Mouse (Mus musculus): ENCODE measurements around the gene Cep97. TPM values are rescaled to one million over a fixed set of nuclear protein-coding genes. Genes with fewer than 3 reads are reported as not detected.

The Cep97 gene
- 38.9 TPM for polyA plus RNA-seq (2017; shearing (Covaris generic))

GRCm38 (mm10) chr16:55934453-55935037, at the start of gene Cep97:
TSS of gene Cep97 (minus strand) at chr16:55934855.

DNA sequence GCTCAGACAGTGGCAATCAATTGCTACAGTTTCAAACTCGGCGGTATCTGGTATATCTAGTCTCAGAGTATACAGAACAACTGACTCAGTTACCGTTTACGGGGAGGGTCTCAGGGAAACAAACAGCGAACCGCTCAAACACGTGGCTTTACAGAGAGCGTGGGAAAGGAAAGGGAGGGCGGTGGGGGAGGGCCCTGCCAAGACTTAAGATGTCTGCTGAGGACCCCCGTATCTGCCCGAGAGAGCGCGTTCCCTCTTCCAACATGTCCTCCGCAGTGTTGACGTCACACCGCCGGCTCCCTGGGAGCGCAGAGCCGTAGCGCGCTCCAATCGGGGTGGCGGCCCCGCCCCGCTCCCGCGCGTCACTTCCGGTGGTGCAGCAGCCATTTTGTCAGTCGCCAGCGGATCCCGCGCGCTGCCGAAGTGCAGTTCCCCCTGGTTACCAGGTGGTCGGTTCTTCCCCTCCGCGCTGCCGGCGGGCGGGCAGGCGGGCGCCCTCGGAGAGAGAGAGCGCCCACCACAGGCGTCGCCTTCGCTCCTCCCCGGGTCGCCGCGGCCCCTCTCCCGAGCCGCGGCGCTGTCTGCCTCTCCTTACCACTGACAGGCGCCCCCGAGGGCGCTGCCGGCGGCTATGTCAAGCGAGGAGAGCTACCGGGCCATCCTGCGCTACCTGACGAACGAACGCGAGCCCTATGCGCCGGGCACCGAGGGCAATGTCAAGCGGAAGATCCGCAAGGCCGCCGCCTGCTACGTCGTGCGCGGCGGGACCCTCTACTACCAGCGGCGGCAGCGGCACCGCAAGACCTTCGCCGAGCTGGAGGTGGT, 39.0 kb upstream of the Cep97 start, which contains the start of gene Zbtb11:
Gene Zbtb11, plus strand, starts transcription at position 453 of the 825 bp plus-strand sequence.

DNA sequence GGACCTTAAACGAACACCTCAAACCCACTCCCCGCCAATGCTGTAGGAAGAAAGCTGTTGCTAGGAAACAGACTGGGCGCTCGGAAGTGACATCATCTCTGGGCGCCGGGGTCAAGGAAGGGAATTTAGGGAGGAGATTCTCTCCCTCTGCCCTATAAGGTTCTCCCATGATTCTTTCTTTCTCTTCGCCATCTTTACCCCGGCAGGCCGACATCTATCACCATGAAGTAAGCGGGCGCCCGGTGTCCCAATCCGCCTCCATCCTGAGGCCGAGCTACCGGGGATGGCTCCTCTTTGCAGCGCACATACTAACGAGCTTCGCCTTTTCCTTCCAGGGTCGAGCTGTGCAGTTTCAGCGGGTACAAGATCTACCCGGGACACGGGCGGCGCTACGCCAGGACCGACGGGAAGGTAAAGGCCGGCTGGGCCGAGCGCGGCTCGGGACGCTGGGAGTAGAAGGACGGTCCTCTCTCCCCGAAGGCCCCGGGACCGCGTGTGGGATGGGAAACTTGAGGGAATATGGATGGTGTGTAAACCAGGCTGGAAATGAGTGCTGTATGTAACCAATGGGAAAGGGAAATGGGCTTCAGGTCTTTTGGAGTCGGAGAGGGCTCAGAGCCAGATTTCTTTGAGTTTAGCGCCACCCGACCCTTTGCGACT, 31.7 kb upstream of the Cep97 start, which contains the start of gene Rpl24:
Gene Rpl24, plus strand, starts transcription at position 64 of the 660 bp plus-strand sequence.

GRCm38 (mm10) chr16:55894893-55895650, 39.6 kb downstream of the Cep97 start, which contains the start of gene Nxpe3:
TSS of gene Nxpe3 (minus strand) at chr16:55895285.

Other genes with a start within 250 kb of the Cep97 start
- 32.6 TPM for gene Nfkbiz, start 96.0 kb downstream of the Cep97 start, polyA plus RNA-seq (2017; shearing (Covaris generic))
- gene Nxpe3, start 39.6 kb downstream of the Cep97 start, polyA plus RNA-seq (2017; shearing (Covaris generic)), result 39.0 TPM
- gene Rpl24, start 31.4 kb upstream of the Cep97 start, polyA plus RNA-seq (2017; shearing (Covaris generic)), result 858 TPM
- gene Zbtb11, start 39.0 kb upstream of the Cep97 start, polyA plus RNA-seq (2017; shearing (Covaris generic)), result 21.6 TPM
- gene Pcnp, start 94.9 kb upstream of the Cep97 start, polyA plus RNA-seq (2017; shearing (Covaris generic)), result 123 TPM
- 35.6 TPM for gene Trmt10c, start 103.0 kb upstream of the Cep97 start, polyA plus RNA-seq (2017; shearing (Covaris generic))
- gene Senp7, start 113.5 kb upstream of the Cep97 start, polyA plus RNA-seq (2017; shearing (Covaris generic)), result 72.7 TPM

All from activated CD4-positive, CD25-positive, alpha-beta regulatory T cell, adult 9 weeks (primary cell).